Mouse (Mus musculus) MEL (cell line): ENCODE measurements around the gene Mag. TPM values are rescaled to one million over a fixed set of nuclear protein-coding genes. Genes with fewer than 3 reads are reported as not detected.

Experiments used
- DNase-seq: peaks from one replicate; pipeline ENCODE4 v3.0.0; 2011; ENCODE audit warnings: low read depth, low spot score
- H3K27ac ChIP-seq: 2 replicates; pipeline ENCODE4 v1.5.1; 2012; ENCODE audit warnings: low read depth, mild to moderate bottlenecking, control low read depth, low read length, moderate library complexity; ENCODE audit not compliant: control insufficient read depth
- H3K27me3 ChIP-seq, 2 experiments: fragments of 150-350 bp in 1 of 2; sonication (generic) in 1 of 2; 2 replicates each; pipeline ENCODE4 v1.6.1; 2012; ENCODE audit warnings: low read length in 2 of 2, mild to moderate bottlenecking in 2 of 2, improper control_type of control experiment in 1 of 2, moderate library complexity in 1 of 2; ENCODE audit not compliant: insufficient read depth in 2 of 2, control insufficient read depth in 1 of 2
- H3K36me3 ChIP-seq, 2 experiments: 2 replicates each; pipeline ENCODE4 v1.6.1; 2012 to 2014; ENCODE audit warnings: low read length in 2 of 2, improper control_type of control experiment in 1 of 2, inconsistent platforms in 1 of 2, mild to moderate bottlenecking in 1 of 2; ENCODE audit not compliant: insufficient read depth in 2 of 2, control insufficient read depth in 1 of 2
- H3K4me1 ChIP-seq, 2 experiments: fragments of 150-350 bp in 1 of 2; sonication (generic) in 1 of 2; 2 replicates each; pipeline ENCODE4 v1.6.1; 2012; ENCODE audit warnings: low read length in 2 of 2, improper control_type of control experiment in 1 of 2, mild to moderate bottlenecking in 1 of 2; ENCODE audit not compliant: insufficient read depth in 2 of 2, control insufficient read depth in 1 of 2
- H3K4me3 ChIP-seq, 2 experiments: fragments of 150-350 bp in 1 of 2; sonication (generic) in 1 of 2; 2 replicates each; pipeline ENCODE4 v1.5.1; 2012; ENCODE audit warnings: low read depth in 2 of 2, low read length in 2 of 2, mild to moderate bottlenecking in 2 of 2, moderate library complexity in 2 of 2, control low read depth in 1 of 2, improper control_type of control experiment in 1 of 2; ENCODE audit not compliant: control insufficient read depth in 1 of 2, insufficient read depth in 1 of 2
- H3K79me2 ChIP-seq: 2 replicates; pipeline ENCODE4 v1.6.1; 2012; ENCODE audit warnings: mild to moderate bottlenecking, low read length, moderate library complexity; ENCODE audit not compliant: control insufficient read depth, poor library complexity, insufficient read depth
- H3K9ac ChIP-seq: 2 replicates; pipeline ENCODE4 v1.6.1; 2012; ENCODE audit warnings: low read depth, mild to moderate bottlenecking, control low read depth, low read length, moderate library complexity; ENCODE audit not compliant: control insufficient read depth, poor library complexity, severe bottlenecking
- H3K9me3 ChIP-seq: fragments of 150-350 bp; sonication (generic); replicated peaks from 2 replicates; pipeline ENCODE4 v1.6.1; 2012; ENCODE audit warnings: mild to moderate bottlenecking, low read length, improper control_type of control experiment, moderate library complexity; ENCODE audit not compliant: insufficient read depth
- CHD2 ChIP-seq: IDR thresholded peaks from 2 replicates; pipeline ENCODE4 v1.6.1; 2011; ENCODE audit warnings: low read length, improper control_type of control experiment
- KAT2A ChIP-seq: conservative IDR thresholded peaks from 2 replicates; pipeline ENCODE4 v1.6.1; 2012; ENCODE audit warnings: low read depth, low read length, improper control_type of control experiment, inconsistent platforms
- RCOR1 ChIP-seq: IDR thresholded peaks from 2 replicates; pipeline ENCODE4 v1.6.1; 2012; ENCODE audit warnings: low read depth, mild to moderate bottlenecking, inconsistent platforms, low read length, improper control_type of control experiment
- SMC3 ChIP-seq: IDR thresholded peaks from 2 replicates; pipeline ENCODE4 v1.6.1; 2011; ENCODE audit warnings: low read depth, low read length, improper control_type of control experiment
- USF1 ChIP-seq: IDR thresholded peaks from 2 replicates; pipeline ENCODE4 v1.6.1; 2014; ENCODE audit warnings: low read depth, mild to moderate bottlenecking, inconsistent platforms, low read length, improper control_type of control experiment, moderate library complexity
- USF2 ChIP-seq, 2 experiments: IDR thresholded peaks; 2 replicates each; pipeline ENCODE4 v1.6.1; 2011 to 2012; ENCODE audit warnings: improper control_type of control experiment in 2 of 2, low read length in 2 of 2, borderline replicate concordance in 1 of 2, inconsistent platforms in 1 of 2, low read depth in 1 of 2, mild to moderate bottlenecking in 1 of 2; ENCODE audit not compliant: insufficient read depth in 1 of 2
- ZMIZ1 ChIP-seq: IDR thresholded peaks from 2 replicates; pipeline ENCODE4 v1.6.1; 2012; ENCODE audit warnings: low read depth, mild to moderate bottlenecking, inconsistent platforms, low read length, improper control_type of control experiment, moderate library complexity
- polyA plus RNA-seq, 2 experiments: library from polyadenylated mRNA; stranded (reverse) in 1 of 2; unstranded in 1 of 2; fragments of >175 nt in 1 of 2; fragments of >200 nt in 1 of 2; gene quantifications; 2 replicates each; pipeline versions ENCODE4 v1.2.1 to v1.2.4; 2012; ENCODE audit warnings: low replicate concordance in 2 of 2, low read depth in 1 of 2; ENCODE audit not compliant: insufficient read length in 2 of 2, insufficient read depth in 1 of 2, missing spikeins in 1 of 2
- total RNA-seq: library from RNA; depleted of rRNA; stranded (reverse); fragments of 300-350 nt; gene quantifications from 2 replicates; pipeline ENCODE4 v1.2.3, GENCODE M21; 2012; rRNA removed

Mag gene
- total and polyA plus RNA-seq, 3 experiments = not detected

GRCm38 (mm10) chr7:30857746-30858145, 56.9 kb downstream of the Mag start:
- H3K9me3 ChIP-seq = no peaks in the 10 kb centered on the region
- H3K9ac ChIP-seq = no peak overlapping the region
- TF ChIP-seq KAT2A = no peak
- TF ChIP-seq CHD2 = no peak
- TF ChIP-seq RCOR1 = no peak
- TF ChIP-seq, all 39 proteins: peak for 0
- Histone ChIP-seq H3K79me2 (no peaks in the 10 kb centered on the region), H3K4me1 (peaks cover 0 to 5% of the 10 kb centered on the region in 2 experiments; a peak in 2 of 4 replicates), H3K36me3 (no peaks in the 10 kb centered on the region), H3K27ac (no peak overlapping the region), H3K27me3 (peaks cover 7 to 9% of the 10 kb centered on the region in 2 experiments), H3K4me3 (no peak overlapping the region)
- no peak for DNase-seq

- H3K4me3 ChIP-seq = no peak within 1 kb of the TSS
- H3K4me1 ChIP-seq = peaks cover 0 to 5% of the 10 kb centered on the region in 2 experiments; a peak in 2 of 4 replicates
These were observed 58.6 kb downstream of the Mag start, which contains the start of gene Ffar3 for GRCm38 (mm10) chr7:30856078-30856477. TSS of gene Ffar3 (minus strand) at chr7:30856178.

GRCm38 (mm10) chr7:30851421-30851820, 63.3 kb downstream of the Mag start:
- Histone ChIP-seq H3K27me3 (peaks cover 7 to 9% of the 10 kb centered on the region in 2 experiments), H3K4me1 (peaks cover 0 to 2% of the 10 kb centered on the region in 2 experiments; a peak in 3 of 4 replicates)

More at GRCm38 (mm10) chr7:30856078-30856477, 58.6 kb downstream of the Mag start, which contains the start of gene Ffar3:
- no peak for TF ChIP-seq ZMIZ1
- no peaks in the 10 kb centered on the region for H3K9me3 ChIP-seq
- no peaks in the 10 kb centered on the region for H3K36me3 ChIP-seq
- no peak for DNase-seq
- H3K27me3 ChIP-seq = peaks cover 7 to 9% of the 10 kb centered on the region in 2 experiments
- no peak within 1 kb of the TSS for H3K9ac ChIP-seq
- H3K27ac ChIP-seq = no peak within 1 kb of the TSS
- H3K79me2 ChIP-seq = no peaks in the 10 kb centered on the region

More at GRCm38 (mm10) chr7:30851421-30851820, 63.3 kb downstream of the Mag start:
- peak in 1 of 2 experiments; percentile 43; a peak in 1 of 4 replicates for TF ChIP-seq USF2 (IDR thresholded peaks at IDR 0.05; ENCODE audit: borderline replicate concordance in 1 of 2, insufficient read depth in 1 of 2, low read depth in 1 of 2, low read length in 2 of 2)
- TF ChIP-seq SMC3 = no peak
- peak; percentile 70; the same call in 1 of the 2 replicates for TF ChIP-seq USF1
- TF ChIP-seq, all 39 proteins: peak for 2
- Histone ChIP-seq H3K4me3 (no peak overlapping the region), H3K9me3 (no peaks in the 10 kb centered on the region), H3K36me3 (no peaks in the 10 kb centered on the region), H3K9ac (no peak overlapping the region), H3K27ac (no peak overlapping the region), H3K79me2 (no peaks in the 10 kb centered on the region)
- DNase-seq = no peak

Other genes starting within 250 kb of the Mag start
- gene Haus5, start 249.9 kb downstream of the Mag start, total RNA-seq = 34.3 and 35.0 TPM in 2 replicates
- gene Haus5, start 249.9 kb downstream of the Mag start, polyA plus RNA-seq = 10 to 100 TPM in 1 of 2 experiments, not detected in 1; 55.9 TPM
- gene Pmis2, start 243.3 kb downstream of the Mag start, total RNA-seq = not detected in 2 replicates
- gene Pmis2, start 243.3 kb downstream of the Mag start, polyA plus RNA-seq = not detected
- 0.52 TPM in 1 of 2 replicates, not detected in the other for gene 2200002J24Rik, start 215.9 kb downstream of the Mag start, total RNA-seq
- 1 to 10 TPM in 1 of 2 experiments, not detected in 1; 1.2 TPM for gene 2200002J24Rik, start 215.9 kb downstream of the Mag start, polyA plus RNA-seq
- 2.7 and 3.0 TPM in 2 replicates for gene Atp4a, start 202.7 kb downstream of the Mag start, total RNA-seq
- 1 to 10 TPM in 1 of 2 experiments, not detected in 1; 1.5 TPM for gene Atp4a, start 202.7 kb downstream of the Mag start, polyA plus RNA-seq
- gene Tmem147, start 185.3 kb downstream of the Mag start, total RNA-seq = 218 and 266 TPM in 2 replicates
- 100 to 1,000 TPM; 307 to 324 TPM for gene Tmem147, start 185.3 kb downstream of the Mag start, polyA plus RNA-seq
- not detected in 2 replicates for gene Gapdhs, start 171.2 kb downstream of the Mag start, total RNA-seq
- under 1 TPM in 1 of 2 experiments, not detected in 1; 0.49 TPM for gene Gapdhs, start 171.2 kb downstream of the Mag start, polyA plus RNA-seq
- gene Sbsn, start 163.4 kb downstream of the Mag start, total RNA-seq = 1.2 TPM in 1 of 2 replicates, not detected in the other
- gene Sbsn, start 163.4 kb downstream of the Mag start, polyA plus RNA-seq = under 1 TPM in 1 of 2 experiments, not detected in 1; 0.17 TPM
- gene Dmkn, start 151.1 kb downstream of the Mag start, total RNA-seq = not detected in 2 replicates
- gene Dmkn, start 151.1 kb downstream of the Mag start, polyA plus RNA-seq = not detected
- not detected in 2 replicates for gene Krtdap, start 127.0 kb downstream of the Mag start, total RNA-seq
- gene Krtdap, start 127.0 kb downstream of the Mag start, polyA plus RNA-seq = not detected
- gene Ffar2, start 91.1 kb downstream of the Mag start, total RNA-seq = not detected in 2 replicates
- under 1 TPM in 1 of 2 experiments, not detected in 1; 0.04 TPM for gene Ffar2, start 91.1 kb downstream of the Mag start, polyA plus RNA-seq
- not detected in 2 replicates for gene Ffar3, start 58.7 kb downstream of the Mag start, total RNA-seq
- gene Ffar3, start 58.7 kb downstream of the Mag start, polyA plus RNA-seq = not detected
- not detected in 2 replicates for gene Ffar1, start 53.3 kb downstream of the Mag start, total RNA-seq
- not detected for gene Ffar1, start 53.3 kb downstream of the Mag start, polyA plus RNA-seq
- not detected in 2 replicates for gene Cd22, start 34.5 kb downstream of the Mag start, total RNA-seq
- under 1 TPM in 1 of 2 experiments, not detected in 1; 0.07 TPM for gene Cd22, start 34.5 kb downstream of the Mag start, polyA plus RNA-seq
- gene Hamp2, start 9.8 kb upstream of the Mag start, total RNA-seq = not detected in 2 replicates
- not detected for gene Hamp2, start 9.8 kb upstream of the Mag start, polyA plus RNA-seq
- not detected in 2 replicates for gene Hamp, start 29.2 kb upstream of the Mag start, total RNA-seq
- gene Hamp, start 29.2 kb upstream of the Mag start, polyA plus RNA-seq = not detected
- 34.4 and 43.0 TPM in 2 replicates for gene Usf2, start 41.9 kb upstream of the Mag start, total RNA-seq
- gene Usf2, start 41.9 kb upstream of the Mag start, polyA plus RNA-seq = 100 to 1,000 TPM in 1 of 2 experiments, not detected in 1; 144 TPM
- not detected in 2 replicates for gene Lsr, start 58.6 kb upstream of the Mag start, total RNA-seq
- gene Lsr, start 58.6 kb upstream of the Mag start, polyA plus RNA-seq = under 1 TPM in 1 of 2 experiments, not detected in 1; 0.22 TPM
- gene Fam187b, start 58.9 kb upstream of the Mag start, total RNA-seq = not detected in 2 replicates
- not detected for gene Fam187b, start 58.9 kb upstream of the Mag start, polyA plus RNA-seq
- 38.6 and 39.4 TPM in 2 replicates for gene Fxyd5, start 127.6 kb upstream of the Mag start, total RNA-seq
- gene Fxyd5, start 127.6 kb upstream of the Mag start, polyA plus RNA-seq = 10 to 100 TPM in 1 of 2 experiments, not detected in 1; 57.5 TPM
- gene Fxyd7, start 136.6 kb upstream of the Mag start, total RNA-seq = not detected in 2 replicates
- under 1 TPM in 1 of 2 experiments, not detected in 1; 0.11 TPM for gene Fxyd7, start 136.6 kb upstream of the Mag start, polyA plus RNA-seq
- not detected in 2 replicates for gene Fxyd1, start 142.3 kb upstream of the Mag start, total RNA-seq
- gene Fxyd1, start 142.3 kb upstream of the Mag start, polyA plus RNA-seq = under 1 TPM in 1 of 2 experiments, not detected in 1; 0.22 TPM
- not detected in 2 replicates for gene Lgi4, start 144.5 kb upstream of the Mag start, total RNA-seq
- not detected for gene Lgi4, start 144.5 kb upstream of the Mag start, polyA plus RNA-seq
- not detected in 2 replicates for gene Fxyd3, start 161.8 kb upstream of the Mag start, total RNA-seq
- not detected for gene Fxyd3, start 161.8 kb upstream of the Mag start, polyA plus RNA-seq
- 0.69 and 1.6 TPM in 2 replicates for gene Hpn, start 200.4 kb upstream of the Mag start, total RNA-seq
- gene Hpn, start 200.4 kb upstream of the Mag start, polyA plus RNA-seq = 1 to 10 TPM in 1 of 2 experiments, not detected in 1; 1.1 TPM
- gene Scn1b, start 212.1 kb upstream of the Mag start, total RNA-seq = not detected in 2 replicates
- gene Scn1b, start 212.1 kb upstream of the Mag start, polyA plus RNA-seq = not detected
- 18.2 and 21.8 TPM in 2 replicates for gene Gramd1a, start 241.0 kb upstream of the Mag start, total RNA-seq
- gene Gramd1a, start 241.0 kb upstream of the Mag start, polyA plus RNA-seq = 10 to 100 TPM in 1 of 2 experiments, not detected in 1; 65.7 TPM